Mouse (Mus musculus) megakaryocyte, embryonic 14.5 days (primary cell): ENCODE measurements around the gene Plagl1.

Experiments used
- FLI1 ChIP-seq: IDR thresholded peaks from 2 replicates; pipeline ENCODE4 v1.6.1; 2012; ENCODE audit warnings: low read length, inconsistent platforms, mixed read lengths
- GATA1 ChIP-seq: IDR thresholded peaks from 3 replicates; pipeline ENCODE4 v1.6.1; 2012; ENCODE audit warnings: mixed read lengths, low read length, inconsistent platforms, borderline replicate concordance

DNA sequence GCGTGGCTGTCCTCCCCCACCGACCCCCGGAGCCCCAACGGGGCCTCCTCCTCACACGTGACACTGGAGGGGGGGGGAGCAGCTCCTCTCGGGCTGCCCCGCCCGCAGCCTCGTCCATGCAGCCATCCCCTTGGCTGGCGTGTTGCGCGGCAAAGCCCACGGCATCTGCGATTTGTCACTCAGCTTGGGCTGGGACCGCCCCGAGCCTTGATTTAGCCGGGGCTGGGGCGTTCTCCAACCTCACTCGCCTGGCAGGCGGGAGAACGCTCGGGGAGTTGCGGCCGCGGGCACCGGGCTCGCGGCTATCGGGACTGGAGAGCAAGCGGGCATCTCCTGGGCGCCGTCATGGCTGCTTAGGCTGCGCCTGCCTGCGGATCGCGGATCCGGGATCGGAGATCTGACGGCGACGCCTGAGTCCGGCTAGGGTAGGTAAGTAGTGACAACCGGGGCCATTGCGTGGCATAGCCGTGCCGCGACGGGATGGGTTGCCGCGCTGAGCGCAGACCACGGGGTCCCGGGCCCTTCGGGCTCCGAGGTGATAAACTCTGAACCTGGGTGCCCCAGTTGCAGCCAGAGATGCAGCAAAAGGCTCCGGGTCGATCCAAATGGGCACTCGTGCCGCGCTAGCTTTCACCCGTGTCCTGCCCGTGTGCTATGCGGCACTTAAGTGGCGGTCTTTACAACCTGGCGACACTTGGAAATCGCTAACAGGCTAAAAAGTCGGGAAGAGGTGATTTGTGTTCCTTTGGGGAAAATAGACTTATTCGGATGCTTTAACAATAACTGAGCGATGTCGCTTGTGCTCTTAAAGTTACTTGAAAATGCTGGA is 30.5 kb downstream of the Plagl1 start:
- TF ChIP-seq GATA1 = no peak
- TF ChIP-seq FLI1 = no peak
